8 mouse cellular contexts compared by ENCODE assay signal in genomic region chr6:136857186-136857872, GRCm38 (mm10). TPM values are rescaled to one million over a fixed set of nuclear protein-coding genes. Genes with fewer than 3 reads are reported as not detected.
DNase-seq lines count a peak whose midpoint lies in the region; ATAC-seq and TF ChIP-seq lines count a peak whose summit lies in the region.

Gene Art4, minus strand, starts transcription at chr6:136857733.

- H3K9me3 ChIP-seq in MEL (replicated peaks; ENCODE audit: insufficient read depth, low read length) = no peaks in the 10 kb centered on the region
- no peaks in the 10 kb centered on the region for H3K9me3 ChIP-seq in heart, embryonic 13.5 days
- no peaks in the 10 kb centered on the region for H3K9me3 ChIP-seq in forebrain, embryonic 16.5 days (ENCODE audit: control insufficient read depth, low read length)
- H3K9me3 ChIP-seq in hindbrain, embryonic 13.5 days = no peaks in the 10 kb centered on the region

- WGBS in bone marrow, adult 2 months = 2% methylated on average over 18 of the region's 18 CpGs
- WGBS in heart, embryonic 13.5 days = 11% methylated on average over 18 of the region's 18 CpGs
- WGBS in forebrain, embryonic 16.5 days = 81% methylated on average over 18 of the region's 18 CpGs
- 76% methylated on average over 18 of the region's 18 CpGs for WGBS in hindbrain, embryonic 13.5 days

- H3K79me2 ChIP-seq in MEL (ENCODE audit: control insufficient read depth, insufficient read depth, low read length, poor library complexity) = no peaks in the 10 kb centered on the region

- TF ChIP-seq RAD21 in MEL (IDR thresholded peaks at IDR 0.05; ENCODE audit: low read depth, low read length) = no peak; the same call in 1 of the 2 replicates

- H3K4me1 ChIP-seq in MEL (ENCODE audit: control insufficient read depth in 1 of 2, insufficient read depth in 2 of 2, low read length in 2 of 2) = peaks cover 0 to 22% of the 10 kb centered on the region in 2 experiments; a peak in 3 of 4 replicates
- peaks cover 2% of the 10 kb centered on the region for H3K4me1 ChIP-seq in bone marrow, adult 2 months (ENCODE audit: control insufficient read depth, insufficient read depth, low read length)
- peaks cover 86% of the 10 kb centered on the region for H3K4me1 ChIP-seq in heart, embryonic 13.5 days
- no peaks in the 10 kb centered on the region for H3K4me1 ChIP-seq in forebrain, embryonic 16.5 days (replicated peaks; ENCODE audit: control insufficient read depth, insufficient read depth, low read length)
- peaks cover 5% of the 10 kb centered on the region; the same call in 1 of the 2 replicates for H3K4me1 ChIP-seq in hindbrain, embryonic 13.5 days (replicated peaks)

- 0 out of 6 replicates have a peak, but pooled peaks of 1 of the 3 experiments have one; percentile 10 for TF ChIP-seq CTCF in MEL (IDR thresholded peaks at IDR 0.05 in 2 of 3, conservative IDR thresholded peaks at IDR 0.05 in 1 of 3; ENCODE audit: control insufficient read depth in 1 of 3, insufficient read depth in 1 of 3, low read depth in 2 of 3, low read length in 3 of 3, poor library complexity in 1 of 3, severe bottlenecking in 1 of 3)
- TF ChIP-seq CTCF in bone marrow, adult 2 months (IDR thresholded peaks at IDR 0.05; ENCODE audit: control insufficient read depth, insufficient read depth, low read length) = no peak

- H3K9ac ChIP-seq in MEL (ENCODE audit: control insufficient read depth, low read depth, low read length, poor library complexity, severe bottlenecking) = peak within 1 kb of the TSS; percentile 43
- peak within 1 kb of the TSS; percentile 78 for H3K9ac ChIP-seq in heart, embryonic 13.5 days
- no peak within 1 kb of the TSS for H3K9ac ChIP-seq in forebrain, embryonic 16.5 days (replicated peaks; ENCODE audit: low read depth, low read length)
- H3K9ac ChIP-seq in hindbrain, embryonic 13.5 days = no peak within 1 kb of the TSS; the same call in 1 of the 2 replicates

- peak; percentile 45; the same call in 1 of the 2 replicates for ATAC-seq in heart, embryonic 13.5 days (ENCODE audit: extremely low read depth, insufficient number of reproducible peaks, low FRiP score, low TSS enrichment)
- no peak for ATAC-seq in forebrain, embryonic 16.5 days
- ATAC-seq in hindbrain, embryonic 13.5 days (ENCODE audit: low FRiP score) = no peak

- TF ChIP-seq EP300 in MEL (IDR thresholded peaks at IDR 0.05; ENCODE audit: low read depth in 1 of 2, low read length in 2 of 2) = peak; percentile 88 to 93

- H3K4me3 ChIP-seq in MEL (ENCODE audit: control insufficient read depth in 1 of 2, insufficient read depth in 1 of 2, low read depth in 2 of 2, low read length in 2 of 2) = peak within 1 kb of the TSS; percentile 16 to 67
- H3K4me3 ChIP-seq in bone marrow, adult 2 months (replicated peaks; ENCODE audit: control insufficient read depth, low read depth, low read length) = peak within 1 kb of the TSS; percentile 84
- H3K4me3 ChIP-seq in heart, embryonic 13.5 days = peak within 1 kb of the TSS; percentile 48
- H3K4me3 ChIP-seq in forebrain, embryonic 16.5 days (replicated peaks; ENCODE audit: low read length) = no peak within 1 kb of the TSS
- no peak within 1 kb of the TSS for H3K4me3 ChIP-seq in hindbrain, embryonic 13.5 days

- H3K4me2 ChIP-seq in heart, embryonic 13.5 days = peak within 1 kb of the TSS; percentile 73
- no peak within 1 kb of the TSS for H3K4me2 ChIP-seq in forebrain, embryonic 16.5 days (ENCODE audit: low read length)
- H3K4me2 ChIP-seq in hindbrain, embryonic 13.5 days = no peak within 1 kb of the TSS

- peaks cover 0 to 9% of the 10 kb centered on the region in 2 experiments; a peak in 2 of 4 replicates for H3K36me3 ChIP-seq in MEL (ENCODE audit: control insufficient read depth in 1 of 2, insufficient read depth in 2 of 2, low read length in 2 of 2)
- 0 out of 2 replicates have a peak, but pooled peaks cover 2% of the 10 kb centered on the region for H3K36me3 ChIP-seq in heart, embryonic 13.5 days
- no peaks in the 10 kb centered on the region for H3K36me3 ChIP-seq in forebrain, embryonic 16.5 days (ENCODE audit: control insufficient read depth, insufficient read depth)
- H3K36me3 ChIP-seq in hindbrain, embryonic 13.5 days = no peaks in the 10 kb centered on the region

- no peak for TF ChIP-seq POLR2A in MEL (IDR thresholded peaks at IDR 0.05; ENCODE audit: control insufficient read depth in 1 of 2, insufficient read depth in 1 of 2, low read depth in 1 of 2, low read length in 2 of 2, poor library complexity in 1 of 2)
- TF ChIP-seq POLR2A in bone marrow, adult 2 months (IDR thresholded peaks at IDR 0.05; ENCODE audit: borderline replicate concordance, control insufficient read depth, low read depth, low read length) = peak; percentile 31; the same call in 1 of the 2 replicates

- H3K27ac ChIP-seq in MEL (ENCODE audit: control insufficient read depth, low read depth, low read length) = peak within 1 kb of the TSS; percentile 28; the same call in 1 of the 2 replicates
- H3K27ac ChIP-seq in bone marrow, adult 2 months (ENCODE audit: control insufficient read depth, insufficient read depth, low read depth, low read length, poor library complexity) = peak within 1 kb of the TSS; percentile 85
- H3K27ac ChIP-seq in heart, embryonic 13.5 days (replicated peaks) = peak within 1 kb of the TSS; percentile 97
- H3K27ac ChIP-seq in forebrain, embryonic 16.5 days (ENCODE audit: low read length) = no peak within 1 kb of the TSS
- H3K27ac ChIP-seq in hindbrain, embryonic 13.5 days = no peak within 1 kb of the TSS

- DNase-seq in MEL (ENCODE audit: low read depth, low spot score) = peak; percentile 85
- peak; percentile 94 for DNase-seq in liver
- DNase-seq in spleen, postnatal 36 days (ENCODE audit: low spot score in 2 of 2) = peak; percentile 71 to 82
- no peak for DNase-seq in right cerebral cortex, postnatal 10 days (ENCODE audit: low spot score in 2 of 2)

- H3K27me3 ChIP-seq in MEL (ENCODE audit: control insufficient read depth in 1 of 2, insufficient read depth in 2 of 2, low read length in 2 of 2) = no peaks in the 10 kb centered on the region
- no peaks in the 10 kb centered on the region for H3K27me3 ChIP-seq in heart, embryonic 13.5 days (replicated peaks)
- no peaks in the 10 kb centered on the region for H3K27me3 ChIP-seq in forebrain, embryonic 16.5 days (replicated peaks; ENCODE audit: control insufficient read depth, insufficient read depth, low read length)
- H3K27me3 ChIP-seq in hindbrain, embryonic 13.5 days = no peaks in the 10 kb centered on the region

TF ChIP-seq in MEL, 35 proteins besides CTCF, POLR2A, EP300 and RAD21:
- TF ChIP-seq GATA1 (IDR thresholded peaks at IDR 0.05; ENCODE audit: low read depth, low read length) (peak; percentile 87), CHD1 (IDR thresholded peaks at IDR 0.05; ENCODE audit: low read depth, low read length) (no peak), UBTF (IDR thresholded peaks at IDR 0.05; ENCODE audit: borderline replicate concordance, insufficient read depth, low read depth, low read length) (0 out of 2 replicates have a peak, but pooled peaks have one; percentile 32), E2F4 (IDR thresholded peaks at IDR 0.05; ENCODE audit: borderline replicate concordance, low read depth, low read length) (no peak), TCF12 (IDR thresholded peaks at IDR 0.05; ENCODE audit: low read depth, low read length) (peak; percentile 98), USF1 (IDR thresholded peaks at IDR 0.05; ENCODE audit: low read depth, low read length) (no peak), RCOR1 (IDR thresholded peaks at IDR 0.05; ENCODE audit: low read depth, low read length) (peak; percentile 72), CHD2 (IDR thresholded peaks at IDR 0.05; ENCODE audit: low read length) (no peak; the same call in 1 of the 2 replicates), POLR2AphosphoS2 (IDR thresholded peaks at IDR 0.05; ENCODE audit: low read length) (no peak), NRF1 (IDR thresholded peaks at IDR 0.05; ENCODE audit: insufficient read depth, low read depth, low read length, poor library complexity, severe bottlenecking) (no peak), SMC3 (IDR thresholded peaks at IDR 0.05; ENCODE audit: low read depth, low read length) (peak; percentile 25), MEF2A (IDR thresholded peaks at IDR 0.05; ENCODE audit: extremely low read depth, insufficient replicate concordance, low read depth, low read length, poor library complexity, severe bottlenecking) (no peak), SIN3A (IDR thresholded peaks at IDR 0.05; ENCODE audit: low read length) (peak; percentile 66), TAL1 (IDR thresholded peaks at IDR 0.05; ENCODE audit: low read length) (peak; percentile 94), MAFK (IDR thresholded peaks at IDR 0.05; ENCODE audit: borderline replicate concordance, low read depth, low read length) (0 out of 2 replicates have a peak, but pooled peaks have one; percentile 15), ETS1 (IDR thresholded peaks at IDR 0.05; ENCODE audit: low read depth, low read length) (peak; percentile 89), MYC (IDR thresholded peaks at IDR 0.05; ENCODE audit: low read depth, low read length) (0 out of 2 replicates have a peak, but pooled peaks have one; percentile 16), BHLHE40 (IDR thresholded peaks at IDR 0.05; ENCODE audit: borderline replicate concordance, low read depth, low read length) (peak; percentile 83)

RNA-seq across cellular contexts. Expression of gene Art4, which starts in this region (rescaled TPM):
- total RNA-seq in MEL (2012; rRNA removed) = 0.13 and 0.50 TPM in 2 replicates
- under 1 TPM in 1 of 2 experiments, not detected in 1; 0.60 TPM for polyA plus RNA-seq in MEL (2012; ENCODE audit: insufficient read depth in 1 of 2, insufficient read length in 2 of 2, low read depth in 1 of 2, low replicate concordance in 2 of 2, missing spikeins in 1 of 2)
- 18.5 and 20.6 TPM in 2 replicates for polyA plus RNA-seq in bone marrow, adult 2 months (2011; ENCODE audit: insufficient read depth, insufficient read length, low replicate concordance, missing spikeins)
- 13.3 and 15.6 TPM in 2 replicates for polyA plus RNA-seq in heart, embryonic 13.5 days (2015; fragmentation: Nextera tagmentation; extraction: Ambion mirVana)
- 0.08 and 0.09 TPM in 2 replicates for polyA plus RNA-seq in forebrain, embryonic 16.5 days (2015; fragmentation: Nextera tagmentation; extraction: Ambion mirVana)
- polyA plus RNA-seq in hindbrain, embryonic 13.5 days (2015; fragmentation: Nextera tagmentation; extraction: Ambion mirVana) = 0.13 and 0.39 TPM in 2 replicates

Comparison
In these comparisons a context has a peak if more than half of its experiments do, and no peak if none do; other contexts are left out.
1. Peak in DNase-seq, H3K4me3 ChIP-seq, H3K27ac ChIP-seq and H3K9ac ChIP-seq in MEL; RNA of the gene not detected or under 1 TPM.
2. DNase-seq: peak in liver (single experiment) and spleen, postnatal 36 days (2 of 2); none in right cerebral cortex, postnatal 10 days (0 of 2).
3. H3K27ac ChIP-seq: peak in bone marrow, adult 2 months (single experiment) and heart, embryonic 13.5 days (single experiment); none in forebrain, embryonic 16.5 days (single experiment) and hindbrain, embryonic 13.5 days (single experiment).
4. H3K4me3 ChIP-seq: peak in bone marrow, adult 2 months (single experiment) and heart, embryonic 13.5 days (single experiment); none in forebrain, embryonic 16.5 days (single experiment) and hindbrain, embryonic 13.5 days (single experiment).